Mouse (Mus musculus): Measurements from ENCODE around the gene Fam120a.

GRCm38 (mm10) chr13:48967956-48968749, at the start of gene Fam120a:
- TF ChIP-seq POLR2A (IDR thresholded peaks at IDR 0.05; ENCODE audit: insufficient read length, low read depth) (peak; percentile 87), TCF3 (IDR thresholded peaks at IDR 0.05; ENCODE audit: insufficient read length, low read depth) (no peak), MYOG (IDR thresholded peaks at IDR 0.05; ENCODE audit: control insufficient read depth in 1 of 3, insufficient read depth in 1 of 3, insufficient read length in 2 of 3, low read depth in 2 of 3) (peak in 1 of 3 experiments; percentile 28), POLR2AphosphoS2 (IDR thresholded peaks at IDR 0.05; ENCODE audit: insufficient read length, low read depth) (peak; percentile 92), CEBPB (IDR thresholded peaks at IDR 0.05; ENCODE audit: insufficient read depth, poor library complexity, severe bottlenecking) (no peak), MYOD1 (IDR thresholded peaks at IDR 0.05; ENCODE audit: control insufficient read depth in 1 of 3, insufficient read length in 2 of 3, low read depth in 2 of 3) (no peak), MAX (IDR thresholded peaks at IDR 0.05; ENCODE audit: low read depth) (no peak), USF1 (IDR thresholded peaks at IDR 0.05; ENCODE audit: low read depth) (no peak), E2F4 (IDR thresholded peaks at IDR 0.05; ENCODE audit: insufficient read depth) (peak; percentile 2), TCF12 (IDR thresholded peaks at IDR 0.05; ENCODE audit: insufficient read depth, poor library complexity, severe bottlenecking) (no peak), SRF (IDR thresholded peaks at IDR 0.05; ENCODE audit: control insufficient read depth, insufficient read length, low read depth) (peak; percentile 14), REST (IDR thresholded peaks at IDR 0.05; ENCODE audit: insufficient read depth, insufficient read length) (no peak)

All from myocyte (in vitro differentiated cells).